Mouse (Mus musculus): ENCODE measurements around the gene Gm42878. TPM values are rescaled to one million over a fixed set of nuclear protein-coding genes. Genes with fewer than 3 reads are reported as not detected.

Gm42878 gene
- total and polyA plus RNA-seq, 2 experiments: 0.09 TPM; not detected in 1

GRCm38 (mm10) chr5:121570787-121571186, 25.5 kb upstream of the Gm42878 start:
- Histone ChIP-seq H3K79me2 (ENCODE audit: control insufficient read depth, insufficient read depth, low read length) (no peaks in the 10 kb centered on the region), H3K27me3 (ENCODE audit: control insufficient read depth, insufficient read depth, low read length) (no peaks in the 10 kb centered on the region), H3K4me1 (ENCODE audit: control insufficient read depth, insufficient read depth, low read length) (peaks cover 16% of the 10 kb centered on the region), H3K36me3 (ENCODE audit: control insufficient read depth, insufficient read depth, low read length) (peaks cover 78% of the 10 kb centered on the region), H3K4me3 (ENCODE audit: insufficient read depth, low read depth, low read length) (no peak overlapping the region), H3K9ac (ENCODE audit: low read depth, low read length) (no peak overlapping the region), H3K27ac (replicated peaks; ENCODE audit: insufficient read depth, low read depth, low read length) (no peak overlapping the region)
- WGBS: 27% methylated on average over 1 of the region's 1 CpGs
- DNase-seq (ENCODE audit: extremely low read depth, low read depth, low spot score): no peak
- no peak for TF ChIP-seq CTCF (IDR thresholded peaks at IDR 0.05; ENCODE audit: low read depth, low read length)
- no peak for TF ChIP-seq POLR2A (IDR thresholded peaks at IDR 0.05; ENCODE audit: extremely low read depth, insufficient read depth, low read length)

- H3K27me3 ChIP-seq (ENCODE audit: control insufficient read depth, insufficient read depth, low read length): no peaks in the 10 kb centered on the region
- H3K36me3 ChIP-seq (ENCODE audit: control insufficient read depth, insufficient read depth, low read length): peaks cover 69% of the 10 kb centered on the region
These were observed 24.7 kb upstream of the Gm42878 start for GRCm38 (mm10) chr5:121569881-121570420.

GRCm38 (mm10) chr5:121566035-121566681, 20.9 kb upstream of the Gm42878 start:
- 33% methylated on average over 16 of the region's 16 CpGs for whole genome bisulfite sequencing
- peaks cover 38% of the 10 kb centered on the region for H3K36me3 ChIP-seq (ENCODE audit: control insufficient read depth, insufficient read depth, low read length)
- no peak overlapping the region for H3K4me3 ChIP-seq (ENCODE audit: insufficient read depth, low read depth, low read length)
- no peaks in the 10 kb centered on the region for H3K79me2 ChIP-seq (ENCODE audit: control insufficient read depth, insufficient read depth, low read length)
- no peak for TF ChIP-seq CTCF (IDR thresholded peaks at IDR 0.05; ENCODE audit: low read depth, low read length)
- TF ChIP-seq POLR2A (IDR thresholded peaks at IDR 0.05; ENCODE audit: extremely low read depth, insufficient read depth, low read length): no peak
- peaks cover 25% of the 10 kb centered on the region for H3K4me1 ChIP-seq (ENCODE audit: control insufficient read depth, insufficient read depth, low read length)
- H3K27me3 ChIP-seq (ENCODE audit: control insufficient read depth, insufficient read depth, low read length): no peaks in the 10 kb centered on the region
- peak; percentile 95 for DNase-seq (ENCODE audit: extremely low read depth, low read depth, low spot score)
- no peak overlapping the region for H3K9ac ChIP-seq (ENCODE audit: low read depth, low read length)
- H3K27ac ChIP-seq (replicated peaks; ENCODE audit: insufficient read depth, low read depth, low read length): peak overlapping the region; percentile 53

More at GRCm38 (mm10) chr5:121569881-121570420, 24.7 kb upstream of the Gm42878 start:
- Histone ChIP-seq H3K4me3 (ENCODE audit: insufficient read depth, low read depth, low read length) (no peak overlapping the region), H3K79me2 (ENCODE audit: control insufficient read depth, insufficient read depth, low read length) (no peaks in the 10 kb centered on the region), H3K27ac (replicated peaks; ENCODE audit: insufficient read depth, low read depth, low read length) (no peak overlapping the region), H3K9ac (ENCODE audit: low read depth, low read length) (no peak overlapping the region), H3K4me1 (ENCODE audit: control insufficient read depth, insufficient read depth, low read length) (peaks cover 22% of the 10 kb centered on the region)
- TF ChIP-seq CTCF (IDR thresholded peaks at IDR 0.05; ENCODE audit: low read depth, low read length): no peak
- TF ChIP-seq POLR2A (IDR thresholded peaks at IDR 0.05; ENCODE audit: extremely low read depth, insufficient read depth, low read length): no peak
- 84% methylated on average over 9 of the region's 9 CpGs for WGBS
- DNase-seq (ENCODE audit: extremely low read depth, low read depth, low spot score): no peak

GRCm38 (mm10) chr5:121564468-121564895, 19.2 kb upstream of the Gm42878 start:
- Histone ChIP-seq H3K27ac (replicated peaks; ENCODE audit: insufficient read depth, low read depth, low read length) (peak overlapping the region; percentile 2; the same call in 1 of the 2 replicates), H3K9ac (ENCODE audit: low read depth, low read length) (peak overlapping the region; percentile 11; the same call in 1 of the 2 replicates), H3K4me3 (ENCODE audit: insufficient read depth, low read depth, low read length) (no peak overlapping the region), H3K36me3 (ENCODE audit: control insufficient read depth, insufficient read depth, low read length) (peaks cover 22% of the 10 kb centered on the region), H3K79me2 (ENCODE audit: control insufficient read depth, insufficient read depth, low read length) (no peaks in the 10 kb centered on the region), H3K27me3 (ENCODE audit: control insufficient read depth, insufficient read depth, low read length) (no peaks in the 10 kb centered on the region), H3K4me1 (ENCODE audit: control insufficient read depth, insufficient read depth, low read length) (peaks cover 25% of the 10 kb centered on the region)
- WGBS: 12% methylated on average over 11 of the region's 11 CpGs
- TF ChIP-seq CTCF (IDR thresholded peaks at IDR 0.05; ENCODE audit: low read depth, low read length) (peak; percentile 93), POLR2A (IDR thresholded peaks at IDR 0.05; ENCODE audit: extremely low read depth, insufficient read depth, low read length) (no peak)
- DNase-seq (ENCODE audit: extremely low read depth, low read depth, low spot score): peak; percentile 61

GRCm38 (mm10) chr5:121562436-121562835, 17.2 kb upstream of the Gm42878 start:
- no peaks in the 10 kb centered on the region for H3K79me2 ChIP-seq (ENCODE audit: control insufficient read depth, insufficient read depth, low read length)
- H3K9ac ChIP-seq (ENCODE audit: low read depth, low read length): no peak overlapping the region
- H3K4me1 ChIP-seq (ENCODE audit: control insufficient read depth, insufficient read depth, low read length): peaks cover 20% of the 10 kb centered on the region
- WGBS: 75% methylated on average over 3 of the region's 3 CpGs
- H3K27me3 ChIP-seq (ENCODE audit: control insufficient read depth, insufficient read depth, low read length): no peaks in the 10 kb centered on the region
- H3K27ac ChIP-seq (replicated peaks; ENCODE audit: insufficient read depth, low read depth, low read length): no peak overlapping the region
- DNase-seq (ENCODE audit: extremely low read depth, low read depth, low spot score): no peak
- H3K36me3 ChIP-seq (ENCODE audit: control insufficient read depth, insufficient read depth, low read length): peaks cover 4% of the 10 kb centered on the region
- TF ChIP-seq CTCF (IDR thresholded peaks at IDR 0.05; ENCODE audit: low read depth, low read length): no peak
- TF ChIP-seq POLR2A (IDR thresholded peaks at IDR 0.05; ENCODE audit: extremely low read depth, insufficient read depth, low read length): no peak
- H3K4me3 ChIP-seq (ENCODE audit: insufficient read depth, low read depth, low read length): no peak overlapping the region

- no peak overlapping the region for H3K9ac ChIP-seq (ENCODE audit: low read depth, low read length)
- H3K27ac ChIP-seq (replicated peaks; ENCODE audit: insufficient read depth, low read depth, low read length): no peak overlapping the region
- no peak for DNase-seq (ENCODE audit: extremely low read depth, low read depth, low spot score)
- TF ChIP-seq CTCF (IDR thresholded peaks at IDR 0.05; ENCODE audit: low read depth, low read length): no peak
- no peak for TF ChIP-seq POLR2A (IDR thresholded peaks at IDR 0.05; ENCODE audit: extremely low read depth, insufficient read depth, low read length)
- peaks cover 11% of the 10 kb centered on the region; the same call in 1 of the 2 replicates for H3K79me2 ChIP-seq (ENCODE audit: control insufficient read depth, insufficient read depth, low read length)
- WGBS: 93% methylated on average over 7 of the region's 7 CpGs
- no peak overlapping the region for H3K4me3 ChIP-seq (ENCODE audit: insufficient read depth, low read depth, low read length)
- H3K4me1 ChIP-seq (ENCODE audit: control insufficient read depth, insufficient read depth, low read length): peaks cover 9% of the 10 kb centered on the region
- no peaks in the 10 kb centered on the region for H3K27me3 ChIP-seq (ENCODE audit: control insufficient read depth, insufficient read depth, low read length)
- H3K36me3 ChIP-seq (ENCODE audit: control insufficient read depth, insufficient read depth, low read length): no peaks in the 10 kb centered on the region
These were observed 3.9 kb upstream of the Gm42878 start for GRCm38 (mm10) chr5:121549196-121549595.
